Mouse (Mus musculus) limb, embryonic 14.5 days (tissue): ENCODE measurements around the gene Samd1. TPM values are rescaled to one million over a fixed set of nuclear protein-coding genes. Genes with fewer than 3 reads are reported as not detected.
"Not testable (repeated sequence)": the region's sequence is repeated elsewhere in the genome, so short reads cannot be mapped to it uniquely, and the experiment has no call there.

Experiments used
- ATAC-seq: fragments of 200-750 bp; cut with Nextera tagmentation; 2 replicates; pipeline ENCODE4 v1.8.0; 2017; ENCODE audit warnings: low read depth, moderate number of reproducible peaks, moderate TSS enrichment; ENCODE audit not compliant: low FRiP score
- DNase-seq: peaks from one replicate; pipeline ENCODE4 v3.0.0-alpha.2; 2015; ENCODE audit warnings: low spot score
- H3K27ac ChIP-seq: fragments of 300-500 bp; sonication (generic); replicated peaks from 2 replicates; pipeline ENCODE4 v1.5.1; 2014; ENCODE audit warnings: low read depth, mild to moderate bottlenecking, low read length, moderate library complexity, mixed read lengths
- H3K27me3 ChIP-seq: fragments of 300-500 bp; sonication (generic); 2 replicates; pipeline ENCODE4 v1.6.1; 2014; ENCODE audit warnings: low read length, mixed read lengths; ENCODE audit not compliant: control insufficient read depth, insufficient read depth
- H3K36me3 ChIP-seq: fragments of 300-500 bp; sonication (generic); 2 replicates; pipeline ENCODE4 v1.6.1; 2014; ENCODE audit warnings: mild to moderate bottlenecking, low read length, moderate library complexity, mixed read lengths; ENCODE audit not compliant: control insufficient read depth, insufficient read depth
- H3K4me1 ChIP-seq: fragments of 300-500 bp; sonication (generic); 2 replicates; pipeline ENCODE4 v1.6.1; 2014; ENCODE audit warnings: antibody characterized with exemption, low read length, mixed read lengths; ENCODE audit not compliant: control insufficient read depth, insufficient read depth
- H3K4me2 ChIP-seq: fragments of 300-500 bp; sonication (generic); replicated peaks from 2 replicates; pipeline ENCODE4 v1.6.1; 2014; ENCODE audit warnings: low read depth, mild to moderate bottlenecking, low read length, moderate library complexity; ENCODE audit not compliant: severe bottlenecking
- H3K4me3 ChIP-seq: fragments of 300-500 bp; sonication (generic); replicated peaks from 2 replicates; pipeline ENCODE4 v1.5.1; 2014; ENCODE audit warnings: low read length
- H3K9ac ChIP-seq: fragments of 300-500 bp; sonication (generic); 2 replicates; pipeline ENCODE4 v1.6.1; 2014; ENCODE audit warnings: mild to moderate bottlenecking, low read depth, low read length, moderate library complexity; ENCODE audit not compliant: severe bottlenecking
- H3K9me3 ChIP-seq: fragments of 300-500 bp; sonication (generic); 2 replicates; pipeline ENCODE4 v1.6.1; 2016; ENCODE audit warnings: low read length; ENCODE audit not compliant: control insufficient read depth
- POLR2A ChIP-seq: fragments of 200-500 bp; IDR thresholded peaks from 2 replicates; pipeline ENCODE4 v1.8.0; 2012; ENCODE audit warnings: inconsistent platforms, mild to moderate bottlenecking, moderate library complexity, borderline replicate concordance; ENCODE audit not compliant: insufficient read depth, insufficient read length; ENCODE audit errors: extremely low read depth
- WGBS: fragments of 180-500 bp; shearing (Covaris S2); extraction: QIAGEN DNeasy Blood & Tissue Kit; methylation state at CpG from one replicate; pipeline ENCODE4 v1.1.7; 2014; 5-methylcytosine and 5-hydroxymethylcytosine counted together
- polyA plus RNA-seq, 2 experiments: library from polyadenylated mRNA; depleted of rRNA in 1 of 2; stranded (reverse) in 1 of 2; unstranded in 1 of 2; fragments of >200 nt; fragmentation: Nextera tagmentation in 1 of 2; extraction: Ambion mirVana in 1 of 2; gene quantifications; 2 replicates each; pipeline versions ENCODE4 v1.2.1 to v1.2.3; 2012 to 2014

The Samd1 gene
- polyA plus RNA-seq, 2 experiments, result 17.4 to 99.8 TPM

DNA sequence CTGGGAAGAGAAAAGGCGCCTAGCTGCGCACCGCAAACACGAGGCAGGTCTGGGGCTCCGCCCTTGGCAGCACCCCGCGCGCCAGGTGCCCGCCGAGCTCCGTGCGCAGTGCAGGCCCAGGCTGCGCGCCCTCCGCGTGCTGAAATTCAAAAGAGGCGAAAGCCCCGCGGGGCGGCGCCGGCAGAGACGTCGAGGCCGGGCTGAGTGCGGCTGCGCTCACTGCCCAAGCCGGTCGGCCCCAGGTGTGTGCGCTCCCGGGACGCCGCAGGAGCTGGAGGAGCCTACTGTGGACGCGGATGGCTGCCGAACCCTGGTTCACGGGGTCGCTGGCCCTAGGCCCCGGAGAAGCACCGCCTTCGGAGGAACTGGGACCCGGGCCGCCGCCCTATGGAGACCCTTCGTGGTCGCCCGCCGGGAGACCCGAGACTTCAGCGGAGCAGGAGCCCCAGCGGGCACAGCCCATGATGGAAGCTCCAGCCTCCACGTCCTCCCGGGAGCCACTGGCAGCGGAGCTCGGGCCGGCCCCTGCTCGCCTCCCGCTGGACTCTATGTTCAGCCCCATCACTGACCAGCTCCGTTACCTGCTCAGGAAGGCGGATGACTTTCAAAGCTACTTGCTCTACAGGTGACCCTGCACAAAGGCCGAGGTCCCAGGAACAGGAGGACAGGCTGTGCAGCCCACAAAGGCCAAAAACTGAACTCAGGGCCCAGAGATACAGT, 4.0 kb downstream of the Samd1 start, which contains the start of gene 1700067K01Rik:
Gene 1700067K01Rik (plus strand): TSS at position 222 of the 720 bp plus-strand sequence.
- Histone ChIP-seq H3K4me1 (peaks cover 22% of the 10 kb centered on the region), H3K4me3 (peak within 1 kb of the TSS; percentile 13; the same call in 1 of the 2 replicates)
- TF ChIP-seq POLR2A, result no peak

DNA sequence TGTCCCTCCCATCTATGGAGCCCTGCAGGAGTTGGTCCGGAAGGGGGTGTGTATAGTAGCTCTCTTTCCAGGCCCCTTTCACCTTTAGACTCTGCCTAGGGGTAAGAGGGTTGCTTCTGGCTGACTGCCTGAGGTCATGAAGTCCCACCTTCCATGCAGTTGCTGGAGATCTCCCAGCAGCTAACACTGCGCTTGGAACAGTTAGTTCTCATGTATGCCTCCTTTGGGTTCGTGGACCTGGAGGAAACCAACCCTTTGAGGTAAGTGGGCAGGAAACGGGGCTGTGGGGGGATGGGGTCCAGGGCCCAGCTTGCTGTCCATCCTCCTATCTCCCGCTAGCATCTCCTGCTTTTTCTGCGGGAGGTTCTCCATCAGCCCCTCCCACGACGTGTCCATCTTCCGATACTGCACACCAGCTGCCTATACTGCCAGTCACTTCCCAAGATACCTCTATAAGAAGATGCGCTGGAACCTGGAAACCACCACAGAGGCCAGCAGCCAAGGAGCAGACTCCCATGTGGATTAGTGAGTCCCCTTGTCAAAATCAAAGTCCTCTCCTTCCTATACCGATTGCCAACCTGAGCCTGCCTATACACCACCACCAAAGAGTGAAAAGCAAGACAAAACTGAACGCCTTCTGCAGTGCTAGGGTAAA, 5.6 kb downstream of the Samd1 start:
- TF ChIP-seq POLR2A, result no peak
- WGBS, result 59% methylated on average over 12 of the region's 12 CpGs
- Histone ChIP-seq H3K4me3 (peak overlapping the region; percentile 63; the same call in 1 of the 2 replicates), H3K27ac (no peak overlapping the region), H3K9me3 (no peaks in the 10 kb centered on the region), H3K27me3 (no peaks in the 10 kb centered on the region), H3K4me1 (peaks cover 22% of the 10 kb centered on the region), H3K36me3 (peaks cover 28% of the 10 kb centered on the region), H3K4me2 (no peak overlapping the region), H3K9ac (no peak overlapping the region)
- DNase-seq (no peak), ATAC-seq (no peak)

More for the DNA sequence above, 4.0 kb downstream of the Samd1 start, which contains the start of gene 1700067K01Rik:
- Histone ChIP-seq H3K9me3 (no peaks in the 10 kb centered on the region), H3K27ac (no peak within 1 kb of the TSS), H3K4me2 (peak within 1 kb of the TSS; percentile 34), H3K36me3 (peaks cover 28% of the 10 kb centered on the region), H3K9ac (peak within 1 kb of the TSS; percentile 38), H3K27me3 (no peaks in the 10 kb centered on the region)
- no peak for DNase-seq
- WGBS, result 28% methylated on average over 57 of the region's 61 CpGs
- ATAC-seq, result no peak

DNA sequence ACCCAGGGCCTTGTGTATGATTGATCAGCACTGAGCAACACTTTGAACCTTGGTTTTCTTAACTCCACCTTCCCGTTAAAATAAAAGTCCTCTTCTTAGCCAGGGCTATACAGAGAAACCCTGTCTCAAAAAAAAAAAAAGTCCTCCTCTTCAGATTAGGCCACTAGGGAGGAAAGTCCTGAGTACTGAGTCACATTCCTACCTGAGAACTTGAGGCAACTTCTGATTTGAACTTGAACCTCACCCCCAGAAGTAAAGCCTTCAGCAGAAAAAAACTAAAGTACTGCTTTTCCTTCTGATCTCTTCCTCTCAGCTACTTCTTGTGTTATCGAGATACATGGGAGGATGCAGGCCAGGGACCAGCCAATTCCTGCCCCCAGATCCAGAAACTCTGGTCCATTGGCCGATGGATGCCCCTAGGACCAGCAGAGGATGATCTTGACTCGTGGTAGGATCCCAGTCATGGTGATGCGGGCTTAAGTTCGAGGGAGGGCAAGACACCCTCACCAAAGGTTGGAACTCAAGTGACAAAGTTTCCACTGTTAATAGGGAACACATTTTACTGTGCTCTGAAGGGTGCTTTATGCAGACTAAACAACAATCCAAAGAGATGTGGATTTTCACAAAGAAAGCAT, 6.3 kb downstream of the Samd1 start:
- TF ChIP-seq POLR2A, result no peak
- H3K9me3 ChIP-seq, result no peaks in the 10 kb centered on the region
- peak overlapping the region; percentile 69 for H3K9ac ChIP-seq
- H3K4me1 ChIP-seq, result peaks cover 22% of the 10 kb centered on the region
- peak overlapping the region; percentile 63 for H3K4me3 ChIP-seq
- no peaks in the 10 kb centered on the region for H3K27me3 ChIP-seq
- no peak overlapping the region for H3K27ac ChIP-seq
- H3K4me2 ChIP-seq, result peak overlapping the region; percentile 92
- ATAC-seq (no peak), DNase-seq (no peak)
- H3K36me3 ChIP-seq, result peaks cover 28% of the 10 kb centered on the region
- WGBS, result 68% methylated on average over 6 of the region's 6 CpGs

DNA sequence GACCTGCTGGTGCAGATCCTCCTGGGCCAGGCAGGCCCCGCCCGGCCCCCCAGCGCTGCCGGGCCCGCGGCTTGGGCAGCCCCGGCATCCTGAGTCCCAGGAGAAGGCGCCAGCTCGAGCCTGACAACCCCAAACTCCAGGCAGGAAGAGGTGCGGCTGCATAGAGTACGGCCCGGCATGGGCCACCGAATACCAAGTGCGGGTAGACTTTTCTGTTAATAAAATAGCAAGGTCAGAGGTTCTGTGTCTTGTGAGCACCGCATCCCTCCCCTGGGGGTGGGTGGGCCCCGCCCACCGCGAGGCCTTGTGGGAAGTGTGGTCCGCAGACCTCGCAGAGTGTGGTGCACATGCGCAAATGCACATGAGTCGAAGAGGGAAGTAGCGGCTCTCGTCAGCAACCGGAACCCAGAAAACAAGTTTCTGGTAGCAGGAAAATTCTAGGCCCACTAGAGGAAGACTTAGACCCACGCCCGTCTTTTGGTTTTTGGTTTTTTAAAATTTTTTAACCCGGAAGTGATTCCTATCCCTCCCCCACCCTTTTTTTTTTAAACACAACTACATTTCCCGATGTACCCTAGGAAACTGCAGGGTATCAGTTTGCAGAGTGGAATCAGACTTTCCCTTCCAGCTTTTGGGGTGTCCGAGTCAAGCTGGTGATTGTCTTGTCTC, 7.2 kb downstream of the Samd1 start:
- 0 out of 2 replicates have a peak, but pooled peaks have one; percentile 6 for TF ChIP-seq POLR2A
- peak; percentile 94 for DNase-seq
- 1% methylated on average over 30 of the region's 30 CpGs for whole genome bisulfite sequencing
- peak; percentile 86 for ATAC-seq
- Histone ChIP-seq H3K4me1 (peaks cover 15% of the 10 kb centered on the region), H3K9ac (peak overlapping the region; percentile 69), H3K36me3 (peaks cover 21% of the 10 kb centered on the region), H3K27me3 (no peaks in the 10 kb centered on the region), H3K4me2 (peak overlapping the region; percentile 92), H3K9me3 (no peaks in the 10 kb centered on the region), H3K27ac (peak overlapping the region; percentile 83), H3K4me3 (peak overlapping the region; percentile 63)

DNA sequence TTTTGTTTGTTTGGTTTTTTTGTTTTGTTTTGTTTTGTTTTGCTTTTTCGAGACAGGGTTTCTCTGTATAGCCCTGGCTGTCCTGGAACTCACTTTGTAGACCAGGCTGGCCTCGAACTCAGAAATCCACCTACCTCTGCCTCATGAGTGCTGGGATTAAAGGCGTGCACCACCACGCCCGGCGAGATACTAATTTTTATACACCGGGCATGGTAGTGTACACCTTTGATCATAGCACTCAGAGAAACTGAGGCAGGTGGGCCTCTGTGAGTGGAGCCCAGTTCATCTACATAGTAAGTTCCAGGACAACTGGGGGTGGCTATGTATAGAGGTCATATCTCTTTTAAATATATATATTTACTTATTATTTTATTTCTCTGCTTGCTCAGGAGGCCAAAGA, 8.0 kb downstream of the Samd1 start:
- H3K27ac ChIP-seq, result not testable (repeated sequence)
- WGBS, result 91% methylated on average over 7 of the region's 7 CpGs
- peaks cover 13% of the 10 kb centered on the region for H3K36me3 ChIP-seq

More for the DNA sequence above, 8.0 kb downstream of the Samd1 start:
- not testable (repeated sequence) for H3K27me3 ChIP-seq, DNase-seq, H3K4me3 ChIP-seq, H3K9me3 ChIP-seq, ATAC-seq, H3K9ac ChIP-seq, H3K4me2 ChIP-seq
- peaks cover 17% of the 10 kb centered on the region for H3K4me1 ChIP-seq
